Comparison of ENCODE assay signal across 12 mouse cellular contexts in the genomic region with DNA sequence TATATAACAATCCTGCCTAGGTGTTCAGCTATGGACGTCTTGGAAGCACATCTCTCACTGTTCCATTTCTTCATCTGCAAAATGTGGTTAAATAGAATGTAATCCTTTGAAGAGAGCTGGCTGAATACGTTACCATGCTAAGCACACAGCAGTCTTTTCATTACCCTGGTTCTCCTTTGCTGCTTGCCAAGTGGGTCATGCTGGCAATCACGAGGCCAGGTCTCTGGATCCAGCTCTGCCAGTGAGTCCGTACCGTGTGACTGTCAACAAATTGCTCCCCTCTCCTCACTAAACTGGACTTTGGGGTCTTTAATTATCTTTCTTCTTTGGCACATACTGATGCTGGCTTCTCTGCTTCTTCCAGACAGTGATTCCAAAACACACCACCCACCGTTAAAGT. TPM values are rescaled to one million over a fixed set of nuclear protein-coding genes. Genes with fewer than 3 reads are reported as not detected.
A peak's percentile ranks its signal among the peaks of the same experiment; 100 is the strongest.
DNase-seq lines count a peak whose midpoint lies in the region; ATAC-seq and TF ChIP-seq lines count a peak whose summit lies in the region.
"Had no signal": no experiment of that assay in that cellular context is flagged by ENCODE, and none has a peak within 500 bp of the region (broad histone marks: within the 10 kb centered on the region; RNA-seq: fewer than 3 reads in every experiment).

No protein-coding gene starts in this region.

- no peaks in the 10 kb centered on the region for H3K4me1 ChIP-seq in heart, embryonic 10.5 days
- H3K4me1 ChIP-seq in midbrain, postnatal 0 days (ENCODE audit: insufficient read depth, low read length) = no peaks in the 10 kb centered on the region
- no peaks in the 10 kb centered on the region for H3K4me1 ChIP-seq in midbrain, embryonic 11.5 days (ENCODE audit: control insufficient read depth, insufficient read depth, low read length)
- H3K4me1 ChIP-seq: forebrain, embryonic 10.5 days had no signal

- WGBS in heart, embryonic 10.5 days = 68% methylated on average over 6 of the region's 6 CpGs
- WGBS in midbrain, postnatal 0 days = 54% methylated on average over 6 of the region's 6 CpGs
- 68% methylated on average over 6 of the region's 6 CpGs for WGBS in midbrain, embryonic 11.5 days

- H3K9ac ChIP-seq in midbrain, postnatal 0 days (replicated peaks; ENCODE audit: low read length, poor library complexity, severe bottlenecking) = no peak overlapping the region
- H3K9ac ChIP-seq in midbrain, embryonic 11.5 days (ENCODE audit: low read length) = no peak overlapping the region

- peak; percentile 9 to 16 for DNase-seq in heart, postnatal 10 days
- DNase-seq in heart, embryonic 10.5 days (ENCODE audit: low spot score) = no peak
- DNase-seq in midbrain, postnatal 0 days (ENCODE audit: low spot score) = peak; percentile 55
- no peak for DNase-seq in midbrain, embryonic 11.5 days (ENCODE audit: low spot score, missing footprints)
- peak; percentile 31 to 40 for DNase-seq in cerebellum, postnatal 14 days
- DNase-seq in layer of hippocampus, postnatal 36 days = peak; percentile 8 to 9
- DNase-seq in thymus, postnatal 36 days = no peak
- DNase-seq: gastrocnemius, postnatal 36 days; thymus, adult 2 months had no signal

- intact Hi-C loops in heart, postnatal 10 days (cut with DNase I) = loop anchor here (10.0 kb wide), 1 partner anchor 340 kb away; no protein-coding TSS in a partner anchor

- H3K36me3 ChIP-seq in heart, embryonic 10.5 days = no peaks in the 10 kb centered on the region
- H3K36me3 ChIP-seq in midbrain, postnatal 0 days (ENCODE audit: insufficient read depth, low read length) = no peaks in the 10 kb centered on the region
- H3K36me3 ChIP-seq in midbrain, embryonic 11.5 days (ENCODE audit: control insufficient read depth, insufficient read depth, low read length) = no peaks in the 10 kb centered on the region
- H3K36me3 ChIP-seq: forebrain, embryonic 10.5 days had no signal

- peaks cover 4% of the 10 kb centered on the region; the same call in 1 of the 2 replicates for H3K27me3 ChIP-seq in heart, embryonic 10.5 days (ENCODE audit: insufficient read depth, poor library complexity, severe bottlenecking)
- no peaks in the 10 kb centered on the region for H3K27me3 ChIP-seq in midbrain, postnatal 0 days (ENCODE audit: insufficient read depth, low read length)
- H3K27me3 ChIP-seq in midbrain, embryonic 11.5 days (ENCODE audit: control insufficient read depth, insufficient read depth, low read length) = peaks cover 15% of the 10 kb centered on the region

- no peak overlapping the region for H3K4me3 ChIP-seq in heart, embryonic 10.5 days
- H3K4me3 ChIP-seq in midbrain, postnatal 0 days (ENCODE audit: low read depth, low read length) = no peak overlapping the region
- no peak overlapping the region for H3K4me3 ChIP-seq in midbrain, embryonic 11.5 days (ENCODE audit: low read depth, low read length)
- H3K4me3 ChIP-seq: forebrain, embryonic 10.5 days had no signal

- H3K27ac ChIP-seq in heart, embryonic 10.5 days = no peak overlapping the region
- H3K27ac ChIP-seq in midbrain, postnatal 0 days (ENCODE audit: low read depth, low read length) = no peak overlapping the region
- H3K27ac ChIP-seq in midbrain, embryonic 11.5 days (ENCODE audit: low read depth, low read length) = no peak overlapping the region
- H3K27ac ChIP-seq: forebrain, embryonic 10.5 days had no signal

- no peak overlapping the region for H3K4me2 ChIP-seq in midbrain, postnatal 0 days (ENCODE audit: low read depth, low read length, poor library complexity, severe bottlenecking)
- no peak overlapping the region for H3K4me2 ChIP-seq in midbrain, embryonic 11.5 days

- no peak for TF ChIP-seq CTCF in midbrain, postnatal 0 days (IDR thresholded peaks at IDR 0.05)

- ATAC-seq in midbrain, postnatal 0 days (ENCODE audit: low FRiP score) = peak; percentile 70; the same call in 1 of the 2 replicates
- no peak for ATAC-seq in midbrain, embryonic 11.5 days (ENCODE audit: low FRiP score)

- H3K9me3 ChIP-seq in heart, embryonic 10.5 days = no peaks in the 10 kb centered on the region
- H3K9me3 ChIP-seq in midbrain, postnatal 0 days (ENCODE audit: low read length) = no peaks in the 10 kb centered on the region
- H3K9me3 ChIP-seq in midbrain, embryonic 11.5 days (ENCODE audit: control insufficient read depth, low read length) = no peaks in the 10 kb centered on the region
- H3K9me3 ChIP-seq: forebrain, embryonic 10.5 days had no signal

RNA-seq across cellular contexts. Expression of gene Gucy2f, which starts 2.3 kb away (rescaled TPM):
- not detected for total RNA-seq in heart, postnatal 10 days (2021)
- not detected in 2 replicates for polyA plus RNA-seq in heart, embryonic 10.5 days (2016; fragmentation: Nextera tagmentation; extraction: Ambion mirVana)
- 0.33 and 0.44 TPM in 2 replicates for total RNA-seq in midbrain, postnatal 0 days (2014; rRNA removed)
- polyA plus RNA-seq in midbrain, postnatal 0 days (2015; fragmentation: Nextera tagmentation; extraction: Ambion mirVana) = 0.10 and 0.14 TPM in 2 replicates
- polyA plus RNA-seq in midbrain, embryonic 11.5 days (2014; fragmentation: Nextera tagmentation; extraction: Ambion mirVana) = 0.11 TPM in 1 of 2 replicates, not detected in the other
- total RNA-seq in layer of hippocampus, postnatal 36 days (2021) = under 1 TPM; 0.42 to 0.73 TPM
- total RNA-seq: gastrocnemius, postnatal 36 days; heart, postnatal 14 days had no signal
- polyA plus RNA-seq: forebrain, embryonic 10.5 days; lung, embryonic 16.5 days; thymus, adult 2 months had no signal

RNA-seq across cellular contexts. Expression of gene Nxt2, which starts 32.1 kb away (rescaled TPM):
- total RNA-seq in heart, postnatal 10 days (2021) = 1 to 10 TPM; 5.9 to 6.0 TPM
- polyA plus RNA-seq in heart, embryonic 10.5 days (2016; fragmentation: Nextera tagmentation; extraction: Ambion mirVana) = 9.2 and 10.9 TPM in 2 replicates
- 18.8 and 22.4 TPM in 2 replicates for total RNA-seq in midbrain, postnatal 0 days (2014; rRNA removed)
- 23.5 and 24.4 TPM in 2 replicates for polyA plus RNA-seq in midbrain, postnatal 0 days (2015; fragmentation: Nextera tagmentation; extraction: Ambion mirVana)
- polyA plus RNA-seq in midbrain, embryonic 11.5 days (2014; fragmentation: Nextera tagmentation; extraction: Ambion mirVana) = 13.2 and 13.3 TPM in 2 replicates
- total RNA-seq in layer of hippocampus, postnatal 36 days (2021) = 10 to 100 TPM; 29.6 to 29.8 TPM

Comparison
In these comparisons a context has a peak if more than half of its experiments do, and no peak if none do; other contexts are left out.
1. DNase-seq: peak in heart, postnatal 10 days (2 of 2), midbrain, postnatal 0 days (single experiment), cerebellum, postnatal 14 days (2 of 2) and layer of hippocampus, postnatal 36 days (2 of 2); none in heart, embryonic 10.5 days (single experiment), midbrain, embryonic 11.5 days (single experiment) and thymus, postnatal 36 days (0 of 2).